Mouse (Mus musculus): Measurements from ENCODE around the gene Tmub2. TPM values are rescaled to one million over a fixed set of nuclear protein-coding genes. Genes with fewer than 3 reads are reported as not detected.

The Tmub2 gene
- polyA plus RNA-seq, 1 experiment from 2014 or later: 81.3 TPM

- Histone ChIP-seq H3K9me3 (no peaks in the 10 kb centered on the region), H3K27ac (peak overlapping the region; percentile 98), H3K9ac (peak overlapping the region; percentile 94), H3K4me1 (replicated peaks) (peaks cover 29% of the 10 kb centered on the region), H3K4me2 (peak overlapping the region; percentile 93), H3K4me3 (peak overlapping the region; percentile 71), H3K36me3 (peaks cover 36% of the 10 kb centered on the region), H3K27me3 (no peaks in the 10 kb centered on the region)
- WGBS: under 1% methylated on average over 39 of the region's 73 CpGs
- peak; percentile 33 for ATAC-seq (ENCODE audit: low FRiP score)
Measured at GRCm38 (mm10) chr11:102295598-102296471, 11.1 kb downstream of the Tmub2 start.

GRCm38 (mm10) chr11:102296491-102297472 lies 12.1 kb downstream of the Tmub2 start, which contains the start of gene Atxn7l3:
Gene Atxn7l3, minus strand, starts transcription at chr11:102296631.
- Histone ChIP-seq H3K4me2 (peak within 1 kb of the TSS; percentile 93), H3K27me3 (no peaks in the 10 kb centered on the region), H3K4me3 (peak within 1 kb of the TSS; percentile 71), H3K4me1 (replicated peaks) (peaks cover 29% of the 10 kb centered on the region), H3K9me3 (no peaks in the 10 kb centered on the region), H3K9ac (peak within 1 kb of the TSS; percentile 94), H3K27ac (peak within 1 kb of the TSS; percentile 98), H3K36me3 (peaks cover 26% of the 10 kb centered on the region)
- peak; percentile 95 for ATAC-seq (ENCODE audit: low FRiP score)
- under 1% methylated on average over 65 of the region's 125 CpGs for WGBS

GRCm38 (mm10) chr11:102297577-102298556 lies 13.1 kb downstream of the Tmub2 start:
- Histone ChIP-seq H3K4me3 (peak overlapping the region; percentile 71), H3K27me3 (no peaks in the 10 kb centered on the region), H3K4me2 (peak overlapping the region; percentile 93), H3K27ac (peak overlapping the region; percentile 98), H3K4me1 (replicated peaks) (peaks cover 29% of the 10 kb centered on the region), H3K9me3 (no peaks in the 10 kb centered on the region), H3K9ac (peak overlapping the region; percentile 94), H3K36me3 (peaks cover 15% of the 10 kb centered on the region)
- peak; percentile 52 for ATAC-seq (ENCODE audit: low FRiP score)
- 28% methylated on average over 27 of the region's 27 CpGs for WGBS

GRCm38 (mm10) chr11:102299839-102300238 lies 15.1 kb downstream of the Tmub2 start:
- Histone ChIP-seq H3K4me1 (replicated peaks) (peaks cover 16% of the 10 kb centered on the region), H3K36me3 (no peaks in the 10 kb centered on the region), H3K27me3 (no peaks in the 10 kb centered on the region), H3K4me2 (no peak overlapping the region), H3K9ac (no peak overlapping the region), H3K4me3 (no peak overlapping the region), H3K27ac (no peak overlapping the region), H3K9me3 (no peaks in the 10 kb centered on the region)
- ATAC-seq (ENCODE audit: low FRiP score): no peak
- whole genome bisulfite sequencing: 6% methylated on average over 1 of the region's 1 CpGs

GRCm38 (mm10) chr11:102304141-102304540 lies 19.4 kb downstream of the Tmub2 start:
- no peak overlapping the region for H3K4me3 ChIP-seq
- no peak for ATAC-seq (ENCODE audit: low FRiP score)
- no peaks in the 10 kb centered on the region for H3K9me3 ChIP-seq
- H3K9ac ChIP-seq: no peak overlapping the region
- peaks cover 6% of the 10 kb centered on the region for H3K4me1 ChIP-seq (replicated peaks)
- H3K27ac ChIP-seq: no peak overlapping the region
- peaks cover 26% of the 10 kb centered on the region for H3K36me3 ChIP-seq
- no peak overlapping the region for H3K4me2 ChIP-seq
- H3K27me3 ChIP-seq: no peaks in the 10 kb centered on the region
- 39% methylated on average over 2 of the region's 2 CpGs for WGBS

- no peak overlapping the region for H3K4me3 ChIP-seq
Measured at GRCm38 (mm10) chr11:102305359-102305758, 20.6 kb downstream of the Tmub2 start.

GRCm38 (mm10) chr11:102308104-102308503 lies 23.4 kb downstream of the Tmub2 start:
- Histone ChIP-seq H3K4me3 (no peak overlapping the region), H3K4me2 (no peak overlapping the region), H3K9me3 (no peaks in the 10 kb centered on the region), H3K9ac (0 out of 2 replicates have a peak overlapping the region, but pooled peaks have one; percentile 5), H3K4me1 (replicated peaks) (peaks cover 26% of the 10 kb centered on the region), H3K36me3 (peaks cover 64% of the 10 kb centered on the region), H3K27ac (no peak overlapping the region), H3K27me3 (no peaks in the 10 kb centered on the region)
- ATAC-seq (ENCODE audit: low FRiP score): no peak
- WGBS: 88% methylated on average over 9 of the region's 9 CpGs

More at GRCm38 (mm10) chr11:102305359-102305758, 20.6 kb downstream of the Tmub2 start:
- Histone ChIP-seq H3K4me1 (replicated peaks) (peaks cover 17% of the 10 kb centered on the region), H3K27ac (no peak overlapping the region), H3K27me3 (no peaks in the 10 kb centered on the region), H3K36me3 (peaks cover 37% of the 10 kb centered on the region), H3K9me3 (no peaks in the 10 kb centered on the region), H3K4me2 (no peak overlapping the region), H3K9ac (no peak overlapping the region)
- no peak for ATAC-seq (ENCODE audit: low FRiP score)
- 56% methylated on average over 2 of the region's 3 CpGs for WGBS

GRCm38 (mm10) chr11:102308979-102309378 lies 24.2 kb downstream of the Tmub2 start:
- peaks cover 73% of the 10 kb centered on the region for H3K36me3 ChIP-seq
- ATAC-seq (ENCODE audit: low FRiP score): peak; percentile 92
- WGBS: under 1% methylated on average over 27 of the region's 27 CpGs
- peak overlapping the region; percentile 58 for H3K9ac ChIP-seq
- H3K27ac ChIP-seq: peak overlapping the region; percentile 76
- peak overlapping the region; percentile 35 for H3K4me3 ChIP-seq
- peaks cover 26% of the 10 kb centered on the region for H3K4me1 ChIP-seq (replicated peaks)
- peak overlapping the region; percentile 51 for H3K4me2 ChIP-seq
- H3K27me3 ChIP-seq: no peaks in the 10 kb centered on the region
- no peaks in the 10 kb centered on the region for H3K9me3 ChIP-seq

GRCm38 (mm10) chr11:102309821-102310617 lies 25.3 kb downstream of the Tmub2 start:
- Histone ChIP-seq H3K9ac (peak overlapping the region; percentile 58; the same call in 1 of the 2 replicates), H3K4me2 (peak overlapping the region; percentile 51; the same call in 1 of the 2 replicates), H3K4me3 (peak overlapping the region; percentile 35; the same call in 1 of the 2 replicates), H3K4me1 (replicated peaks) (peaks cover 28% of the 10 kb centered on the region), H3K9me3 (no peaks in the 10 kb centered on the region), H3K27me3 (no peaks in the 10 kb centered on the region), H3K27ac (no peak overlapping the region; the same call in 1 of the 2 replicates), H3K36me3 (peaks cover 83% of the 10 kb centered on the region)
- ATAC-seq (ENCODE audit: low FRiP score): no peak
- WGBS: 87% methylated on average over 22 of the region's 22 CpGs

- no peak for ATAC-seq (ENCODE audit: low FRiP score)
- H3K27me3 ChIP-seq: no peaks in the 10 kb centered on the region
- 41% methylated on average over 37 of the region's 38 CpGs for WGBS
- H3K4me1 ChIP-seq (replicated peaks): peaks cover 38% of the 10 kb centered on the region
- H3K36me3 ChIP-seq: peaks cover 85% of the 10 kb centered on the region
- no peak overlapping the region for H3K4me2 ChIP-seq
- H3K9ac ChIP-seq: peak overlapping the region; percentile 55
- H3K27ac ChIP-seq: no peak overlapping the region
- H3K4me3 ChIP-seq: no peak overlapping the region
- H3K9me3 ChIP-seq: no peaks in the 10 kb centered on the region
Measured at GRCm38 (mm10) chr11:102310768-102311695, 26.3 kb downstream of the Tmub2 start.
